Mouse (Mus musculus) spleen, adult 2 months (tissue): ENCODE results near the gene Mrps12.

Experiments
- CTCF ChIP-seq: fragments of 200-500 bp; IDR thresholded peaks from 2 replicates; pipeline ENCODE4 v1.5.1; 2011; ENCODE audit warnings: mild to moderate bottlenecking, inconsistent platforms; ENCODE audit not compliant: insufficient read depth, insufficient read length, insufficient replicate concordance; ENCODE audit errors: extremely low read depth
- POLR2A ChIP-seq: fragments of 200-500 bp; IDR thresholded peaks from 2 replicates; pipeline ENCODE4 v1.6.1; 2011; ENCODE audit warnings: low read depth, low read length, inconsistent platforms

DNA sequence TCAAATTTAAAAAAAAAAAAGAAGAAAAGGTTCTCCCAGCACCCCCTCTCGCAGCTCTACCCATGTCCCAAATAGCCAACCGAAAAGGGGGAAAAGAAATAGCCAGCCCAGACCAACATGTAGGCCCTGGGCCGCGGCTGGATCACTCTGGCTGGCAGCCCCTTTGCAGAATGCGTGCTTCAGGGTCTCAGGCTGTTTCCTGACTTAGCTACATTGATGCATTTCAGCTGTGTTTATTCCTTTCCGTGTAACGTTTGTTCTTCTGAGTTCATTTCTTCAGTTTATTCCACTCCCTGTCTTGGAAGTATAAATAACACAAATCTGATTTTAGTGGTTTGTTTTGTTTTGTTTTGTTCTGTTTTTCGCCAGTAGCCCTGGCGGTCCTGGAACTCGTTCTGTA lies 23.9 kb downstream of the Mrps12 start:
- TF ChIP-seq CTCF: no peak
- TF ChIP-seq POLR2A: no peak
